Mouse (Mus musculus) intestine, embryonic 15.5 days (tissue): ENCODE measurements around the gene Prkcb. TPM values are rescaled to one million over a fixed set of nuclear protein-coding genes. Genes with fewer than 3 reads are reported as not detected.

ENCODE experiments used
- ATAC-seq: fragments of 200-750 bp; cut with Nextera tagmentation; 2 replicates; pipeline ENCODE4 v1.8.0; 2017; ENCODE audit warnings: moderate TSS enrichment, moderate library complexity
- H3K27ac ChIP-seq: fragments of 300-500 bp; sonication (generic); 2 replicates; pipeline ENCODE4 v1.5.1; 2015; ENCODE audit warnings: mild to moderate bottlenecking, inconsistent platforms
- H3K27me3 ChIP-seq: fragments of 300-500 bp; sonication (generic); replicated peaks from 2 replicates; pipeline ENCODE4 v1.6.1; 2015; ENCODE audit warnings: inconsistent platforms
- H3K36me3 ChIP-seq: fragments of 300-500 bp; sonication (generic); 2 replicates; pipeline ENCODE4 v1.6.1; 2015; ENCODE audit warnings: inconsistent platforms
- H3K4me1 ChIP-seq: fragments of 300-500 bp; sonication (generic); replicated peaks from 2 replicates; pipeline ENCODE4 v1.6.1; 2015; ENCODE audit warnings: inconsistent platforms
- H3K4me2 ChIP-seq: fragments of 300-500 bp; sonication (generic); replicated peaks from 2 replicates; pipeline ENCODE4 v1.6.1; 2015; ENCODE audit warnings: mild to moderate bottlenecking, inconsistent platforms
- H3K4me3 ChIP-seq: fragments of 300-500 bp; sonication (generic); replicated peaks from 2 replicates; pipeline ENCODE4 v1.5.1; 2015; ENCODE audit warnings: inconsistent platforms
- H3K9ac ChIP-seq: fragments of 300-500 bp; sonication (generic); 2 replicates; pipeline ENCODE4 v1.6.1; 2015; ENCODE audit warnings: inconsistent platforms
- H3K9me3 ChIP-seq: fragments of 300-500 bp; sonication (generic); 2 replicates; pipeline ENCODE4 v1.6.1; 2016; ENCODE audit warnings: inconsistent platforms
- WGBS: fragments of 180-500 bp; shearing (Covaris S2); methylation state at CpG from one replicate; pipeline ENCODE4 v1.1.7; 2015; 5-methylcytosine and 5-hydroxymethylcytosine counted together
- polyA plus RNA-seq: library from polyadenylated mRNA; unstranded; fragments of >200 nt; fragmentation: Nextera tagmentation; extraction: Ambion mirVana; gene quantifications from 2 replicates; pipeline ENCODE4 v1.2.1, GENCODE M21; 2015

Prkcb gene
- polyA plus RNA-seq, 1 experiment from 2014 or later: 12.3 TPM

DNA sequence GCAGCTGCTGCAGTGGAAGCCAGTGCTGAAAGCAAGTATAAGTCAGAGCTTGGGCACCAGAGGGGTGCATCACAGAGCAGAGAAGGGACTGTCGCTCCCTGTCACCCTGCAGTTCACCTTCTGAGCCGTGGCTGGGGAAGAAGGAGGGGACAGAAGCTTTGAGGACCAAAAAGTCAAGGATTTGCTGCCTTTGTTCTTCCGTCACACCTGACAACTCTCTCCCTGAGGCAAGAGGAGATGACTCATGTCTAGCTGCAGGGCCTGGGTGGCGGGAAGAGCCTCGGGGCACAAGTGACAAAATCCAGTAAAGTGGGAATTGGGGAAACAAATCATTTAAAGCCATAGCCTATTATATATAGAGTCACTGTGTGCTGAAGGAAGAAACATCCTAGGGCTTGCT is 209.9 kb downstream of the Prkcb start:
- H3K36me3 ChIP-seq: no peaks in the 10 kb centered on the region
- ATAC-seq: no peak
- no peak overlapping the region for H3K27ac ChIP-seq
- no peaks in the 10 kb centered on the region for H3K4me1 ChIP-seq
- no peak overlapping the region for H3K4me3 ChIP-seq
- 48% methylated on average over 5 of the region's 5 CpGs for WGBS
- H3K4me2 ChIP-seq: no peak overlapping the region
- H3K27me3 ChIP-seq: no peaks in the 10 kb centered on the region
- no peak overlapping the region for H3K9ac ChIP-seq
- no peaks in the 10 kb centered on the region for H3K9me3 ChIP-seq

DNA sequence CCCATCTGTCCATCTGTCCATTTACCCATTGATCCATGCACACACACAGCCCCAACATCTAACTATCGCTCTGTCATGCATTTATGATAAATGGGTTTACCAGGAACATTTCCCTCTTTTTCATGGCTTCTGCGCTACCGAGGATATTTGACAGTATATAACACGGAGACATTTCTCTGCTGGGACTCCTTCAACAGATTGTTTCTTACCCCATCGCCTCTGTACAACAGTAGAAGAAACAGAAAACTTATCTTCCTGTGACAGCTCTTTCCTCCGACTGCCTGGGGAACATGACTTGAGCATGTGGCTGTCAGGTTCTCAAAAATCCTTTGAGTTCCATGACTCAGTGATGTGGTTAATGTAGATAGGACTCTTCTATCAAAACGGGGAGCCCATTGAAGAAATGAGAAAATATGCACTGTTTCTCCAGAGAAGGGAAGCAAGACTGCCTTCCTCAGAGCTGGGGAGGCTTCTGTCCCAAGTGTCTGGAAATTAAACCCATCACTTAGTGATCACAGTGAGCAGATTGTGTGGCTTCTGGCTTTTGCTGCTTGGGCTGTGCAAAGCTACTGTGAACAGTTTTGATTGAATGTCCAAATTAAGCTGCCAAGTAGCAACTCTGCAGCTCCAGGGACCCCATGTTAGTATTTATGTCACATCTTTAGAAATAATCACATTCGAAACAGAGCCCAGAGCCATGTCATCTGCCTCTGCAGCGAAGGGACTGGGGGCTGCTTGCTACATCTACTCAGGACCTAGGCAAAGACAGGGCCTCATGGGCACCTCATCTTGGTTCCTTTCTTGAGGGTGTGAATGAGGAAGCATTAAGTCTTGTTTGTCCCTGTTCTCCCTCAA is 211.4 kb downstream of the Prkcb start:
- Histone ChIP-seq H3K4me3 (no peak overlapping the region), H3K9ac (no peak overlapping the region), H3K36me3 (no peaks in the 10 kb centered on the region), H3K4me2 (no peak overlapping the region), H3K27me3 (no peaks in the 10 kb centered on the region), H3K4me1 (no peaks in the 10 kb centered on the region), H3K9me3 (no peaks in the 10 kb centered on the region), H3K27ac (no peak overlapping the region)
- no peak for ATAC-seq
- 72% methylated on average over 9 of the region's 9 CpGs for WGBS

DNA sequence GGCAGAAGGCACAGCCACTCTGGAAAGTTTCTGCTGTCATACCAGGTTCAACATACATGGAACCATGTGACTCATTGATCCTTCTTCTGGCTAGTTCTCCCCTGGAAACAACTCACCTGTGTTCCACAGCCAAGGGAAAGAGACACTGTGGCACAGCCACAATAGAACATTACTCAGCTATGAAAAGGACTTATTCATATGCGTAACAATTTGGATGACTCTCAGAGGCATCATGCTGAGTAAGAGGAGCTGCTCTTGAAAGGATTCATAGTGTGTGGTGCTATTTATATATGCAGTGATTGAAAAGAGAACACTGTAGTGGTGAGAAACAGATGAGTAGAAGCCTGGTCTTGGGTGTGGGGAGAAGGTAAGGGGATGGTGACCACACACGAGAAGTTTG is 217.9 kb downstream of the Prkcb start:
- H3K4me2 ChIP-seq: no peak overlapping the region
- 89% methylated on average over 2 of the region's 2 CpGs for WGBS
- H3K9ac ChIP-seq: no peak overlapping the region
- H3K9me3 ChIP-seq: no peaks in the 10 kb centered on the region
- H3K36me3 ChIP-seq: no peaks in the 10 kb centered on the region
- no peaks in the 10 kb centered on the region for H3K27me3 ChIP-seq
- no peaks in the 10 kb centered on the region for H3K4me1 ChIP-seq
- no peak overlapping the region for H3K27ac ChIP-seq
- no peak for ATAC-seq
- H3K4me3 ChIP-seq: no peak overlapping the region

DNA sequence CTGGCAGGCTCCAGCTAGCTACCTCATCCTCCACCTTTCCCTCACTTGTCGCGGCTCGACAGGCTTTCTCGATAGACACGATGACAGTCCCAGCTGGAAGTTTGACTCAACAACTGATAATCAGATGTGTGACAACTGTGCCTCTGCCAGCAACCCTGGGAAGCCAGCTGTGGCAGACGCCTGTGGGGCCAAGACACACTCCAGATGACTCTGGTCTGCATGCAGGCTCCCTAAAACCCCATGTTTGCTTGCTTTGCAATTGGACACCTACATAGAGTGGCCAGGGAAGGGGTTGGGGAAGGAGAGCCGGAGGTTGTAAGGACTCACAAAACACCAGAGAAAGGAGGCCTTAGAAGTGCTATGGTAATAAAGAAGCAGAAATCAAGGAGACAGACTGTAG is 221.4 kb downstream of the Prkcb start:
- no peaks in the 10 kb centered on the region for H3K4me1 ChIP-seq
- no peak overlapping the region for H3K27ac ChIP-seq
- no peaks in the 10 kb centered on the region for H3K27me3 ChIP-seq
- H3K9me3 ChIP-seq: no peaks in the 10 kb centered on the region
- no peak overlapping the region for H3K4me2 ChIP-seq
- no peaks in the 10 kb centered on the region for H3K36me3 ChIP-seq
- WGBS: 36% methylated on average over 7 of the region's 7 CpGs
- no peak overlapping the region for H3K9ac ChIP-seq
- H3K4me3 ChIP-seq: no peak overlapping the region
- ATAC-seq: no peak

DNA sequence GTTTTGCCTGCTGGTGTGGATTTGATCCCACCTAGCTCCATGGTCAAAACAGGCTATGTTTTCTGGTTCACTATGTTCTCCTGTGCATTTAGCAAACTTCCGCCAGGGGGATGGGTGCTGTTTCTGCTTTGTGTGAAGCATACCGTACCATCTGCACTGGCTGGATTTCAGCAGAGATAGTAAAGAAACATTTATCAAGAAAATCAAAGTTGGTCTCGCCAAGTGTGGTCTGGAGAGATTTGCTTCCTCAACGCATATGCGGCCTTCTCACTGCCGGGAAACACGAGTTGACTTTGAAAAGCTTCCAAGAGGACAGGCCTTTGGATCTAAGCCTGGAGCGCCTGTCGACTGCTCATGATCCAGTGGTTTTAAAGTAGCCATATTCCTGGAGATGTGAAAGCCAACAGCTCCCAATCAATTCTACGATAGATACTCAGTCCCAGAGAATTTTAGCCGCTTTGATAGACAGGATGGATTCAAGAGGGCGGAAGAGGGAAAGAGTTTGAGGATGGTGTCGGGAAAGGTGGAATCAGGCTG is 223.9 kb downstream of the Prkcb start:
- no peaks in the 10 kb centered on the region for H3K27me3 ChIP-seq
- no peak overlapping the region for H3K27ac ChIP-seq
- H3K4me3 ChIP-seq: no peak overlapping the region
- H3K4me1 ChIP-seq: no peaks in the 10 kb centered on the region
- no peak overlapping the region for H3K9ac ChIP-seq
- no peaks in the 10 kb centered on the region for H3K9me3 ChIP-seq
- WGBS: 76% methylated on average over 13 of the region's 13 CpGs
- no peaks in the 10 kb centered on the region for H3K36me3 ChIP-seq
- no peak for ATAC-seq
- no peak overlapping the region for H3K4me2 ChIP-seq

DNA sequence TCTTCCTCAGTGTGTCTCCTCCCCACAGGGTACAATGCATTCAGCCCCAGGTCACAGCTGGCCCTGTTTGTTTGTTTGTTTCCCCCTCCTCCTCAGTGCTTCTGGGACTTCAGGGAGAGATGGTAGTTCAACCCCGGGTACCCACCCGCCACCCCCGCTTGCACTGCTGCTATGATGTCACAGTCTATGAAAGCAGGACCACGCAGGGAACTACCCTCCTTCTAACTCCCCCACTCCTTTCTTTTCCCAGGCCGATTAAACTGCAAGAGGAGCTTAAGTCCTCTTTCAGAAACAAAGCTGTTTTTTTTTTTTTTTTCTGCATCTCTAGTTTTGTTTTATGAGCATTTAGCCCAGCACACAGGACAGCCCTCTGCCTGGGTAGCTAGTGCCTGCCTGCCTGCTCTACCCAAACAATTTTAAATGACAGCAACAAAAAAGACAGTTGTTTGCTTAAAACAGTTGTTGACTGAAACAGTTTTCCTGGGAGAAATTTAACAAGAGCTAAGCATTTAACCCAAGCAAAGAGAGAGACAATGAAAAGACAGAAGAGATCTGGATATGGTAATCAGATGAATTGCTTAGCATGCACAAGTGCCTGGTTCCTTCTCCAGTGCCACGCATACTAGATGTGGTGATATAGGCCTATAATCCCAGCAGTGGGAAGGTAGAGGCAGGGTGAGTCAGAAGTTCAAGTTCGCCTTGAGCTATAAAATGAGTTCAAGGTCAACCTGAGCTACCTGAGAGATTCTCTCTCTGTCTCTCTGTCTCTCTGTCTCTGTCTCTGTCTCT is 232.5 kb downstream of the Prkcb start:
- no peaks in the 10 kb centered on the region for H3K4me1 ChIP-seq
- WGBS: 49% methylated on average over 7 of the region's 7 CpGs
- H3K4me2 ChIP-seq: no peak overlapping the region
- H3K27me3 ChIP-seq: no peaks in the 10 kb centered on the region
- no peak overlapping the region for H3K4me3 ChIP-seq
- no peak overlapping the region for H3K27ac ChIP-seq
- H3K9me3 ChIP-seq: no peaks in the 10 kb centered on the region
- H3K36me3 ChIP-seq: no peaks in the 10 kb centered on the region
- ATAC-seq: no peak
- no peak overlapping the region for H3K9ac ChIP-seq

DNA sequence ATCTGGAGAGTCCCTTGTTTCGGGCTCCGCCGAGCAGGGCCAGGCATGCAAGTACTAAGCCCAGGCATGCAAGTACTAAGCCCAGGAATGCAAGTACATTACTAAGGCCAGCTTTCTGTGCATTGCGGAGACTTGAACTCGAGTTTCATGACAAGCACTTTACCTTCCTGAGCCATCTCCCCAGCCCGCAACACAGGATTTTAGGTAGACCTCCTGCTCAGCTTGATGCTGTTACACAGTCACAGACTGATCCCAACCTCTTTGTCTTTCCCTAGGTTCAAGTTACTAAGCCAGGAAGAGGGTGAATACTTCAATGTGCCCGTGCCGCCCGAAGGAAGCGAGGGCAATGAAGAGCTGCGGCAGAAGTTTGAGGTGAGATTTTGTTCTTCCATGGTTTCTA is 239.7 kb downstream of the Prkcb start:
- Histone ChIP-seq H3K9me3 (no peaks in the 10 kb centered on the region), H3K27me3 (no peaks in the 10 kb centered on the region), H3K4me1 (no peaks in the 10 kb centered on the region), H3K4me3 (no peak overlapping the region), H3K27ac (no peak overlapping the region), H3K9ac (no peak overlapping the region), H3K4me2 (no peak overlapping the region), H3K36me3 (no peaks in the 10 kb centered on the region)
- ATAC-seq: no peak
- WGBS: 91% methylated on average over 11 of the region's 11 CpGs

DNA sequence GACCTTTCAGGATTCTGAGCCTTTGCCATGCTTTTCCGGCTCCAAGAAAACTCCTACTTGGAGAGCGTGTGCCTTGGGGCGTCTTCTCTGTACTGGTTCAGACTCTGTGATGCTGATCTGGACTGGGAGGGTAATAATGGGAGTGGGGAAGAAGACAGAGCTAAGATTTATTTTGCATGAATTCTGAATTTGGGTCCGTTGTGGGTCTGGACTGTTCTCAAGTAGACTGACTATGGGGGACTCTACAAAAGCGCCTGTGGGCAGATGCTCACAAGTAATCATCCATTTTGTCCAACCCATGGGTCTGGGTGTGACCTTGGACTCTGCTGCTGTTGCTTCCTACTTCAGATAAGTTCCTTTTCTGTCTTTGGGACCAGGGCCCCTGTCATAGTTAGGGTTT is 240.1 kb downstream of the Prkcb start:
- H3K4me3 ChIP-seq: no peak overlapping the region
- no peak overlapping the region for H3K9ac ChIP-seq
- H3K36me3 ChIP-seq: no peaks in the 10 kb centered on the region
- no peak overlapping the region for H3K27ac ChIP-seq
- H3K9me3 ChIP-seq: no peaks in the 10 kb centered on the region
- H3K4me1 ChIP-seq: no peaks in the 10 kb centered on the region
- ATAC-seq: no peak
- H3K27me3 ChIP-seq: no peaks in the 10 kb centered on the region
- 92% methylated on average over 5 of the region's 5 CpGs for WGBS
- no peak overlapping the region for H3K4me2 ChIP-seq

DNA sequence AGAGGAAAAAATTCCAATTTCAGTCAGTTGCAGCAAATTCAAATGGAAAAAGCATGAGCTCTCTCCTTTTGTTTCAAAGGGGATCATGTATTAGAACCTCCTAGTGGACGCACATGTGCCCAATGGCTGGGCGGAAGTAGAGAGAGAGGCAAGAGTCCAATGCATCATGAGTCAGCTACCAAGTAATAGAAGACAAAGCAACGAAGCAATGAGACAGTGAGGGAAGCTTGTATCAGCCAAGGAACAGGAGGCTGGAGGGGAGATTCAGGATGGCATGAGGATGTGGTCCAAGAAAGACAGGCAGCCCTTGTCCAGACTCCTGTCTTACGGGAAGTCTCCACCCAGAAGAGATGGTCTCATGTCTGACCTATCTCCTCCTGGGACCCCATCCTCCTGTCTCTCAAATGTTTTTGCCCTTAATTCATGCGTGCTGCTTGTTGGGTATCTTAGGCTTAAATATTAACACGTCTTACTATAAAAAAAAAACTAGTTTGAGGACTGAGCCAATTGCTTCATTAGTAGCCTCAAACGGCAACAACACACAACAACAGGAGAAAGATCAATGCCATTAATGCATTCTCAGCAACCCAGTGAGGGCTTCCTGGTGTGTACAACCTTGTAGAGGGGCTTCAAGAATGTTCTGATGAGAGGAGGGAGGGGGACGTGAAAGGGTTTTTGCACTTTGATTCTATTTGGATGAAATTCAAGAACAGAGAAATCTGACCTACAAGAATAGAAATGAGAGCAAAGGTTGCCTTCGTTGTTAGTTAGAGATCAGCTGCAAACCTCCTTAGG is 245.2 kb downstream of the Prkcb start:
- no peaks in the 10 kb centered on the region for H3K9me3 ChIP-seq
- H3K9ac ChIP-seq: no peak overlapping the region
- WGBS: 85% methylated on average over 9 of the region's 9 CpGs
- H3K4me3 ChIP-seq: no peak overlapping the region
- ATAC-seq: no peak
- H3K27ac ChIP-seq: no peak overlapping the region
- H3K4me1 ChIP-seq: no peaks in the 10 kb centered on the region
- H3K4me2 ChIP-seq: no peak overlapping the region
- no peaks in the 10 kb centered on the region for H3K36me3 ChIP-seq
- no peaks in the 10 kb centered on the region for H3K27me3 ChIP-seq

DNA sequence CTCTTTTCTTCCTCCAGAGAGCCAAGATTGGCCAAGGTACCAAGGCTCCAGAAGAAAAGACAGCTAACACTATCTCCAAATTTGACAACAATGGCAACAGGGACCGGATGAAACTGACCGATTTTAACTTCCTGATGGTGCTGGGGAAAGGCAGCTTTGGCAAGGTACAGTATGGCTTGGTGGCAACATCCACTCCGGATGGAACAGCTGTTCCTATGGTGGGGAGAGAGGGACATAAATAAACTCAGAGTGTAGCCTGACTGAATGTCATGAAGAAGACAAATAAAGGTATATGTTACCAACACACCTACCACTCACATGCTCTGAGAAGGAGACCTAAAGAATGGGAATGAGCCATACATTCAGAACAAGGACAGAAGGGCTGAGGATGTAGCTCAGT is 256.1 kb downstream of the Prkcb start:
- Histone ChIP-seq H3K4me2 (no peak overlapping the region), H3K27me3 (no peaks in the 10 kb centered on the region), H3K9ac (no peak overlapping the region), H3K36me3 (no peaks in the 10 kb centered on the region), H3K4me3 (no peak overlapping the region), H3K4me1 (no peaks in the 10 kb centered on the region), H3K9me3 (no peaks in the 10 kb centered on the region), H3K27ac (no peak overlapping the region)
- WGBS: 79% methylated on average over 3 of the region's 3 CpGs
- ATAC-seq: no peak

DNA sequence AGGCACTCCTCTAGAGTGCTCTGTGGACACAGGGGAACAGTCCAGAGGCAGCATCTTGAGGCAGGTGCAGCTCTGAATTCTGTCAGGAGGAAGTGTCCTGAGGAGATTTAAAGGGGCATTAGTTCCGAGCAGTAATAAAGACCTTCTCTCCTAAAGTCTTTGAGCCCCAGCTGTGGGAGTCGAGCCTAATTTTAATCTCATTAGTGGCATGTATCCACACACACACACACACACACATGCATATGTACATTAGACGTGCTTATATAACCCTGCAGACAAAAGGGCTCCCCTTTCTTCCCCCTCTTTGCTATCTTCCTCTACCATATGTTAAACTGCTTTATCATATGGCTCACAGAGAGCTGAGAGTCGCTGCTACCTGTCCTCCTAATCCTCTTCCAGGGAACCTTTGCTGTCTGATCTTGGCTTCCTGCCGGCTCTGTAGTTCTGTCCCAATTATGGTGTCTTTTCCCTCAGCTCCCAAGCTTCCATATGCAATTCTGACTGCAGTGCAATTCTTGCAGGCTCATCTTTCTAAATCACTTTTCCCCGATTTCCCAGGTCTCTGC is 268.1 kb downstream of the Prkcb start:
- Histone ChIP-seq H3K27me3 (no peaks in the 10 kb centered on the region), H3K9me3 (no peaks in the 10 kb centered on the region), H3K9ac (no peak overlapping the region), H3K36me3 (no peaks in the 10 kb centered on the region), H3K4me2 (no peak overlapping the region), H3K27ac (no peak overlapping the region), H3K4me3 (no peak overlapping the region), H3K4me1 (no peaks in the 10 kb centered on the region)
- no peak for ATAC-seq
- 61% methylated on average over 6 of the region's 6 CpGs for WGBS
